Mouse (Mus musculus): ENCODE measurements around the gene Polr2f. TPM values are rescaled to one million over a fixed set of nuclear protein-coding genes. Genes with fewer than 3 reads are reported as not detected.

Gene Polr2f
- total RNA-seq, 2 experiments from 2014 or later: 102 to 111 TPM

- no peak for DNase-seq (ENCODE audit: low spot score in 2 of 2)
Observed at GRCm38 (mm10) chr15:79115276-79115675, 25.5 kb upstream of the Polr2f start.

DNA sequence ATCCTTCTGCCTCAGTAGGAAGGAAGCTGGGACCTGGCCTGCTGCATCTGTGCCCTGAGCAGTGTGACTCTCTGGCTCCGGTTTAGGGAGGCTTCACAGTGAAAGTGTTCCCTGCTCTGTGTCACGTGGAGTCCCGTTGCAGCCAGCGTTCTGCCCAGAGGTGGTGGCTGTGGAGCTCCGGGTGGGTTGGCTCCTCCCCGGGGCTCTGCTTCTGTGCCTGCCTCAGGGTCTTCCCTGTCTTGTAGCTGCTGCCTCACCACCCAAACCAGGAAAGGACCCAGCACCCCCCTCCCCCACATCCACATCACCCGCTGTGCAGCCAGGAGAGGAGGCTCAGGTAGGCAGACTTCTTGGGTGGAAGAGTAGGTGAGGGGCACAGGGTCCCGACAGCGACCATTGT, 21.3 kb upstream of the Polr2f start:
- DNase-seq (ENCODE audit: low spot score in 2 of 2): no peak

DNA sequence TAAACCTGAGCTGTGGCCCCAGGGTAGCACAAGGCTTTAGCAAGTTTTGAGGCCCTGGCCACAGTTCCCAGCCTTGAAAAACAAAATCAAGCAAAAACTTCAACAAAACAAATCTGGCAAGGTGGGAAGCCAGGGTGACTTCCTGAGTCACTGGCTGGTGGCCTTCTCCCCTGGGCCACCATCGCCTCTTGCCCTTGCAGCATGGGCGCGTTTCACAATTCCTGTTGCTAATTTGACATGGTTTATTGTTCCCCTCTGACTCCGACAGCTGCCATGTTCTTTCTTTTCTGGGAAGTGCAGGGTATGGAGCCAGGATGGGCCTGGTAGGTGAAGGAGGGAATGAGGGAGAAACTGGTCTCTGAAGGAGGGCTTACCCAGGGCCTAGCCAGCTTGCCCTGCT, 18.7 kb upstream of the Polr2f start:
- DNase-seq (ENCODE audit: low spot score in 2 of 2): no peak

DNA sequence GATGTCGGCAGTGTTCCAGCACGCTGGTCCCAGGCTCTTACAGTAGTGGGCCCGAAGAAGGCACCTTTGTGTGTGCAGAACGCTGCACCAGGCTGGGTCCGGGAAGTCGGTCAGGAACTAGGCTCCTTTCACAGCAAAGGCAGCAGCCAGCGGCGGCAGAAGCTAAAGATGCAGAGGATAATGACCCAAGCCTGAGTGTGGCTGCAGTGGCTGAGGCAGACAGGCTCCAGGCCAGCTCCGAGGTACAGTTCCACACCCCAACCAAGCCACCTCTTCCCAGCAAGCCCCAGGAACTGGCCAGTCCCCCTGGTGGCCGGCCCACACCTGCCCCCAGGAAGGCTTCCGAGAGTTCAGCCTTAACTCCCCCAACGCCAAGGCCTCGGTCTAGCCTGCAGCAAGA, 18.3 kb upstream of the Polr2f start:
- DNase-seq (ENCODE audit: low spot score in 2 of 2): no peak

GRCm38 (mm10) chr15:79123751-79124150, 17.1 kb upstream of the Polr2f start:
- DNase-seq (ENCODE audit: low spot score in 2 of 2): no peak

GRCm38 (mm10) chr15:79124331-79124875, 16.4 kb upstream of the Polr2f start:
- no peak for DNase-seq (ENCODE audit: low spot score in 2 of 2)

GRCm38 (mm10) chr15:79126217-79126932, 14.4 kb upstream of the Polr2f start:
- DNase-seq (ENCODE audit: low spot score in 2 of 2): peak; percentile 38 to 42

- no peak for DNase-seq (ENCODE audit: low spot score in 2 of 2)
Observed at GRCm38 (mm10) chr15:79127101-79127500, 13.7 kb upstream of the Polr2f start.

- DNase-seq (ENCODE audit: low spot score in 2 of 2): no peak
Observed at GRCm38 (mm10) chr15:79128208-79128607, 12.6 kb upstream of the Polr2f start.

DNA sequence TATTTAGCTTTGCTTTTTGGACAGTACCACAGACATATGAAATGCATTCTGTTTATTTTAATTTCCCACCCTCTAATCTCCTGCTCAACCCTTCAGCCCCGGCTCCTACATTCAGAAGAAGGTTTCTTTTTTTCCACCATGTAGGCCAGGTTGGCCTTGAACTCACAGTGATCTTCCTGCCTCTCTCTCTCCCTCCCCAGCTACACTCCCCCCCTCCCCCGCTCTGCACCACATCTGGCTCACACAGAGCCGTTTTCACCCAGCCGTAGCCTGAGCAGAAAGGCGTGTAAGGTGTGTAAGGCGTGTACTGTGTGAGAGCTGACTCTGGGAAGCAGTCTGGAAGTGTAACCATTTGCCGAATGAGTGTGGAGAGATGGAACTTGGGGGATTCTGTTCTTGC, 11.5 kb upstream of the Polr2f start:
- no peak for DNase-seq (ENCODE audit: low spot score in 2 of 2)

DNA sequence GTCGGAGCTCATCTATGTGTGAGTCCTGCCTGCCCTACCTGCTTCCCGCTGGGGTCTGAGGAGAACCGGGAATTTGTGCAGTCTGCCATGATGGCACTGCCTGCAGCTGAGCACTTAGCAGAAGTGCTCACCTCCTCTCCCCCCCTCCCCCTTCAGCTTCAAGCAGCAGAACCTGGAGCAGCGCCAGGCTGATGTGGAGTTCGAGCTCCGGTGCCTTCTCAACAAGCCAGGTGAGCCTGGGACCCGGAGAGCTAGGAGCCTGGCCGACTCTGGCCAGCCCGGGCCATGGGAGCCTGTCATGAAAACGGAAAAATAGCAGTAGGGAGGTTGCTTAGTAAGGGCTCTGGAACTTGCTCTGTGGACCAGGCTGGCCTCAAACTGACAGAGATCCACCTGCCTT, 10.0 kb upstream of the Polr2f start:
- DNase-seq (ENCODE audit: low spot score in 2 of 2): no peak

- no peak for DNase-seq (ENCODE audit: low spot score in 2 of 2)
Observed at GRCm38 (mm10) chr15:79131442-79131841, 9.4 kb upstream of the Polr2f start.

DNA sequence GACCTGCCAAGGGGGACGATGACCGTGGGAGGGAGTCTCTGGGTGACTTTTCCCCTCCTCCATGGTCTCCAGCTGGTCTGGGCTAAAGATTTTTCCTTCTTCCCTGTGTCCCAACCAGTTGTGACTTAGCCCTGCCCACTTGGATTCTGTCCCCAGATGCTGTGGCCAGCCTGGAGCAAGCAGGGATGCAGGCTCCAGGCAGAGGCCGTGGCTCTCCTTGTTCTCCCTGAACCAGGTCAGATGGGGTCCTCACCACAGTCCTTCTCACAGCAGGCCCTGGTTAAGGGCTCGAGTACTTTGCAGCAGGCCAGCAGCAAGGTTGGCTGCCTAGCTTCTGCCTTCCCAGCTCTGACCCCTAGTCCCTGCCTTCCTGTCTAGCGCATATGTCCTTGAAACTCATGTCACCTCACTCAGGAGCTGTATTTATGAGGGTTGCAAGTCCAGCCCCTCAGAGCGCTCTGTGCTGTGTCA, 7.6 kb upstream of the Polr2f start:
- no peak for DNase-seq (ENCODE audit: low spot score in 2 of 2)

DNA sequence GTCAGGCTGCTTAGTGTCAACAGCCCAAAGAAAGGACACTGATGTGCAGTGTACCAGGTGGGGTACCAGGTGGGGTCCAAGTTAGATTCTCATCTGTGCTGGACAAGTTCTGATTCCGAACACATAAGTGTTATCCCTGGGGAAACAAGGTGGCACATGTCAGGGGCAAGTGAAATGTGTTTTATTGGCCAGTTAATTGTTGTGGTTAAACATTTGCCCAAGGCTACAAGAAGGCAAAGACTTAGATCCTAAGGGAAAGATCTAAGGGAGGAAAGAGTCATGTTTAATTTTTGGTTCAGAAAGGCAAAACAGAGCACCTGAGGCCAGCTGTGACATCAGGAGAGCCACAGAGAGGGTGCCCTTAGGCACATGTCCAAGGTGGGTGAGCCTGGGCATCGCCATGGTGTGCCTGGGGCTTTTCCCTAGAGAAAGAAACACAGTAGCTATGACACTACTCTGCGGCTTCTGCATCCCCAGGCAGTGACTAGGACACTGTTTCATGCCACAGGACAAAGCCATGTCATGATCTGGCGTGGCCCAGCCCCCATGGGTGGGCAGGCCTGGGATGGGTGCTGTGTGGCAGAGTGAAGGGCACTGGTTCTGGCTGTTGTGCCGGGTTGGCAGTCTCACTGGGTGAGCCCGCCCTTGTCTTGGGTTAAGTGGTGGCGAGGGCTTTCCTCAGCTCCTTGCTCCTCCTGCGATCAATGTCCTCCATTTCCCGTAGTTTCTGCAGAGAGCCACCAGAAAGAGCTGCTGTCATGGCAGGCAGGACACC, 6.1 kb upstream of the Polr2f start:
- no peak for DNase-seq (ENCODE audit: low spot score in 2 of 2)

GRCm38 (mm10) chr15:79135332-79135731, 5.5 kb upstream of the Polr2f start:
- no peak for DNase-seq (ENCODE audit: low spot score in 2 of 2)

DNA sequence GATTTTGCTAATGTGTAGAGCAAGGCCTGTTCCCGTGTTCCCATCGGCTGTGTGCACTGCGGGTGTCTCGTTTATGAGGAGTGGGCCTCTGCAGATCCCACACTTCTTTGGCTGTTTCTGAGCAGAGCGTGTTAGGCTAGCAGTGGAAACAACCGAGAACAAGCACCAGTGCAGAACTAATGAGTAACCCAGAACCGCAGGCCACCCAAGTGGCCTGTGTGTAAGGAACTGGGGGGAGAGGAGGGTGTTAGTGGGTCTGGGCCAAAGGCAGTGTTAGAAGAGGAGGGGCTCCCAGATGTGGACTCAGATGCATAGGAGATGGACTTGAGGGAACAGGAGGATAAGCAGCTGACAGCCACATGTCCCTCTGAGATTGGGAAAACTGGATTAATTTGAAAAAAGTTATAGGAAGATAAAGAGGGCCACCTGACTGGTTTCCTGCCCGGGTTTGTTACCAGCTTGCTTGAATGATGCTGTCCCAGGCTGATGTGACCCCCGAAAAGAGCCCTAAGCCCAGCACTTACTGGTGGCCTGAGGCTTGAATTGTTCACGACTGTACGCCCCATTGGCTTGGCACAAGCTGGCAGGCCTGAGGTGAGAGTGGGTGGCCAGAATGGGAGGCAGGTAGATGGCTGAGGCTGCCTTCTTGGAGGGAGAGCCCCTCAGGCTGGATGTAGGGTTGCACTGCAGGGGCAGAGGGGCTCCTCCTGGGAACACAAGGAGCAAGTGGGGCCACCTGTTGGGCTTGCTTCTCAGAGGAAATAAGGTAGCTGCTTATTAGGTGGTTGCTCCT, 4.8 kb upstream of the Polr2f start:
- no peak for DNase-seq (ENCODE audit: low spot score in 2 of 2)

- no peak for DNase-seq (ENCODE audit: low spot score in 2 of 2)
Observed at GRCm38 (mm10) chr15:79139640-79140039, 1.2 kb upstream of the Polr2f start.

DNA sequence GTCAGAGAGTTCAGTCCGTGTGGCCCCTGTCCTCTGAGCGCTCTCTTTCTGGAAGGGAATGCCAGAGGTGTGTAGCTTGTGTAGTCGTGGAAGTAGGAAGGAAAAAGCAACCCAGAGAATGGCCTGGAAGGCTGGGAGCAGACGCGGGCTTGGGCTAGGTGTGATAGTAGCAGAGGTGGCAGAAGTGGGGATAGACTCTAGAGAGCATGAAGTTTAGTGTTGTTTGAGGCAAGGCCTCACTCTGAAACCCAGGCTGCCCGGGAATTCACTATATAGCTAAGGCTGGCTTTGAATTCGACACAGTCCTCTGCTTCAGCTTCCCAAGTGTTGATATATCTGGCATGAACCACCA, 733 bp downstream of the Polr2f start:
- no peak for DNase-seq (ENCODE audit: low spot score in 2 of 2)

GRCm38 (mm10) chr15:79143316-79143715, 2.5 kb downstream of the Polr2f start:
- DNase-seq (ENCODE audit: low spot score in 2 of 2): no peak

- DNase-seq (ENCODE audit: low spot score in 2 of 2): no peak
Observed at GRCm38 (mm10) chr15:79144021-79144420, 3.2 kb downstream of the Polr2f start.

DNA sequence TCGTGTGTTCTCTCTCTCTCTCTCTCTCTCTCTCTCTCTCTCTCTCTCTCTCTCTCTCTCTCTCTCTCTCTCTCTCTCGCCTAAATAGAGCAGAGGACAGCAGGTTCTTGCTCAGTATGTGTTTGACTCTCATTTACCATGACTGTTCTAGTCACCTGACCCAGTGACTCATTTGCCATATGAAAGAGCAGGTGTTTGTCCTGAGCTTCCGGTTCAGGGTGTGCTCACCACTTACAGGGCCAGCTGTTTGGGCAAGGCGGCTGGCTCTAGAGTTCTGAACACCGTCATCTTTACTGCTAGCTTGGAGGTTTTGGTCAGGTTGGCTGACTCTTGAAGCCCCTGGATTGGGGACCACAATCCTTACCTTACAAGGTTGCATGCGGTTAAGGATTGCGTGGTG, 4.7 kb downstream of the Polr2f start:
- no peak for DNase-seq (ENCODE audit: low spot score in 2 of 2)

DNA sequence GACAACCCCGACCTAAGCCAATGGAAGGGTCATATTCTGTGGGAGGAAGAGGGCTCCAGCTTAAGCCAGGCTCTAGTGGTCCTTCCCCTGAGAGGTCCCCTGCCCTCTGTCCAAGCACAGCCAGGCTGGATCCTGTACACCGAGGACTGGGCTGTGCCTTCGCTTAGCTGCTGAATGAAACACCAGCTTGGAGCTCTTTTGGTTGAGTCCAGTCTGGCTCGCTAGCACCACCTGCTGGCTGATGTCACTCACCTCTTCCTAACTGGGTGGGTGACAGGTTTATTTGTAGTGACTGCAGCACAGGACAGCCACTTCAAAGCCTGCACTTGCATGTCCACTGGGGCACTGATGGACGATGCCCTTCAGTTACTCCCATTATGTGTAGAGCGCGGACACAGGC, 7.7 kb downstream of the Polr2f start:
- DNase-seq (ENCODE audit: low spot score in 2 of 2): peak; percentile 77 to 89
